Mouse (Mus musculus) thymus, postnatal 4 days (tissue): ENCODE data around the gene Dld.

Experiments
- DNase-seq: peaks from one replicate; pipeline ENCODE4 v3.0.0; 2021

Gene Dld

GRCm38 (mm10) chr12:31318409-31318963 is 32.8 kb downstream of the Dld start:
- no peak for DNase-seq

GRCm38 (mm10) chr12:31317670-31318408 is 33.4 kb downstream of the Dld start:
- DNase-seq = no peak

GRCm38 (mm10) chr12:31315961-31316360 is 35.3 kb downstream of the Dld start:
- DNase-seq = no peak

- DNase-seq = no peak
These were observed 36.9 kb downstream of the Dld start for GRCm38 (mm10) chr12:31314310-31314709.

GRCm38 (mm10) chr12:31313136-31313535 is 38.1 kb downstream of the Dld start:
- DNase-seq = no peak

GRCm38 (mm10) chr12:31312281-31312680 is 39.0 kb downstream of the Dld start:
- DNase-seq = no peak

- DNase-seq = no peak
These were observed 39.5 kb downstream of the Dld start for GRCm38 (mm10) chr12:31311671-31312265.

GRCm38 (mm10) chr12:31310687-31311086 is 40.6 kb downstream of the Dld start:
- DNase-seq = no peak

GRCm38 (mm10) chr12:31307756-31308155 is 43.5 kb downstream of the Dld start:
- DNase-seq = no peak

- no peak for DNase-seq
These were observed 44.2 kb downstream of the Dld start for GRCm38 (mm10) chr12:31307011-31307410.

GRCm38 (mm10) chr12:31306075-31306675 is 45.1 kb downstream of the Dld start:
- no peak for DNase-seq

GRCm38 (mm10) chr12:31302766-31303511 is 48.3 kb downstream of the Dld start:
- no peak for DNase-seq

- DNase-seq = no peak
These were observed 49.0 kb downstream of the Dld start for GRCm38 (mm10) chr12:31302266-31302665.

GRCm38 (mm10) chr12:31300276-31300675 is 51.0 kb downstream of the Dld start:
- no peak for DNase-seq

- DNase-seq = no peak
These were observed 51.5 kb downstream of the Dld start for GRCm38 (mm10) chr12:31299676-31300197.

GRCm38 (mm10) chr12:31299126-31299525 is 52.1 kb downstream of the Dld start:
- DNase-seq = no peak

GRCm38 (mm10) chr12:31298530-31298929 is 52.7 kb downstream of the Dld start:
- DNase-seq = no peak

- no peak for DNase-seq
These were observed 53.1 kb downstream of the Dld start for GRCm38 (mm10) chr12:31298122-31298521.

GRCm38 (mm10) chr12:31296097-31296496 is 55.2 kb downstream of the Dld start:
- DNase-seq = no peak

GRCm38 (mm10) chr12:31295505-31295904 is 55.7 kb downstream of the Dld start:
- DNase-seq = no peak

GRCm38 (mm10) chr12:31294996-31295395 is 56.3 kb downstream of the Dld start:
- no peak for DNase-seq

- DNase-seq = no peak
These were observed 56.7 kb downstream of the Dld start for GRCm38 (mm10) chr12:31294526-31294925.
